Mouse (Mus musculus) MEL (cell line): ENCODE results near the gene Il1rapl2. TPM values are rescaled to one million over a fixed set of nuclear protein-coding genes. Genes with fewer than 3 reads are reported as not detected.
A peak's percentile ranks its signal among the peaks of the same experiment; 100 is the strongest.

Source experiments
- DNase-seq: peaks from one replicate; pipeline ENCODE4 v3.0.0; 2011; ENCODE audit warnings: low read depth, low spot score
- H3K27ac ChIP-seq: 2 replicates; pipeline ENCODE4 v1.5.1; 2012; ENCODE audit warnings: low read depth, mild to moderate bottlenecking, control low read depth, low read length, moderate library complexity; ENCODE audit not compliant: control insufficient read depth
- H3K27me3 ChIP-seq, 2 experiments: fragments of 150-350 bp in 1 of 2; sonication (generic) in 1 of 2; 2 replicates each; pipeline ENCODE4 v1.6.1; 2012; ENCODE audit warnings: low read length in 2 of 2, mild to moderate bottlenecking in 2 of 2, improper control_type of control experiment in 1 of 2, moderate library complexity in 1 of 2; ENCODE audit not compliant: insufficient read depth in 2 of 2, control insufficient read depth in 1 of 2
- H3K36me3 ChIP-seq, 2 experiments: 2 replicates each; pipeline ENCODE4 v1.6.1; 2012 to 2014; ENCODE audit warnings: low read length in 2 of 2, improper control_type of control experiment in 1 of 2, inconsistent platforms in 1 of 2, mild to moderate bottlenecking in 1 of 2; ENCODE audit not compliant: insufficient read depth in 2 of 2, control insufficient read depth in 1 of 2
- H3K4me1 ChIP-seq, 2 experiments: fragments of 150-350 bp in 1 of 2; sonication (generic) in 1 of 2; 2 replicates each; pipeline ENCODE4 v1.6.1; 2012; ENCODE audit warnings: low read length in 2 of 2, improper control_type of control experiment in 1 of 2, mild to moderate bottlenecking in 1 of 2; ENCODE audit not compliant: insufficient read depth in 2 of 2, control insufficient read depth in 1 of 2
- H3K4me3 ChIP-seq, 2 experiments: fragments of 150-350 bp in 1 of 2; sonication (generic) in 1 of 2; 2 replicates each; pipeline ENCODE4 v1.5.1; 2012; ENCODE audit warnings: low read depth in 2 of 2, low read length in 2 of 2, mild to moderate bottlenecking in 2 of 2, moderate library complexity in 2 of 2, control low read depth in 1 of 2, improper control_type of control experiment in 1 of 2; ENCODE audit not compliant: control insufficient read depth in 1 of 2, insufficient read depth in 1 of 2
- H3K79me2 ChIP-seq: 2 replicates; pipeline ENCODE4 v1.6.1; 2012; ENCODE audit warnings: mild to moderate bottlenecking, low read length, moderate library complexity; ENCODE audit not compliant: control insufficient read depth, poor library complexity, insufficient read depth
- H3K9ac ChIP-seq: 2 replicates; pipeline ENCODE4 v1.6.1; 2012; ENCODE audit warnings: low read depth, mild to moderate bottlenecking, control low read depth, low read length, moderate library complexity; ENCODE audit not compliant: control insufficient read depth, poor library complexity, severe bottlenecking
- H3K9me3 ChIP-seq: fragments of 150-350 bp; sonication (generic); replicated peaks from 2 replicates; pipeline ENCODE4 v1.6.1; 2012; ENCODE audit warnings: mild to moderate bottlenecking, low read length, improper control_type of control experiment, moderate library complexity; ENCODE audit not compliant: insufficient read depth
- CHD2 ChIP-seq: IDR thresholded peaks from 2 replicates; pipeline ENCODE4 v1.6.1; 2011; ENCODE audit warnings: low read length, improper control_type of control experiment
- ELF1 ChIP-seq: IDR thresholded peaks from 2 replicates; pipeline ENCODE4 v1.6.1; 2014; ENCODE audit warnings: low read depth, mild to moderate bottlenecking, inconsistent platforms, low read length, improper control_type of control experiment, moderate library complexity
- EP300 ChIP-seq, 2 experiments: IDR thresholded peaks; 2 replicates each; pipeline ENCODE4 v1.6.1; 2011; ENCODE audit warnings: improper control_type of control experiment in 2 of 2, low read length in 2 of 2, low read depth in 1 of 2, mild to moderate bottlenecking in 1 of 2
- GATA1 ChIP-seq: IDR thresholded peaks from 2 replicates; pipeline ENCODE4 v1.6.1; 2011; ENCODE audit warnings: low read depth, low read length, improper control_type of control experiment
- JUND ChIP-seq: IDR thresholded peaks from 2 replicates; pipeline ENCODE4 v1.6.1; 2011; ENCODE audit warnings: low read depth, mild to moderate bottlenecking, improper control_type of control experiment, low read length
- MAFK ChIP-seq: IDR thresholded peaks from 2 replicates; pipeline ENCODE4 v1.6.1; 2011; ENCODE audit warnings: low read depth, mild to moderate bottlenecking, low read length, improper control_type of control experiment, borderline replicate concordance
- NELFE ChIP-seq: IDR thresholded peaks from 2 replicates; pipeline ENCODE4 v1.6.1; 2011; ENCODE audit warnings: low read depth, low read length, improper control_type of control experiment
- POLR2A ChIP-seq, 2 experiments: IDR thresholded peaks; 2 replicates each; pipeline ENCODE4 v1.6.1; 2011 to 2012; ENCODE audit warnings: low read length in 2 of 2, mild to moderate bottlenecking in 2 of 2, control low read depth in 1 of 2, improper control_type of control experiment in 1 of 2, low read depth in 1 of 2, moderate library complexity in 1 of 2; ENCODE audit not compliant: control insufficient read depth in 1 of 2, insufficient read depth in 1 of 2, poor library complexity in 1 of 2
- SMC3 ChIP-seq: IDR thresholded peaks from 2 replicates; pipeline ENCODE4 v1.6.1; 2011; ENCODE audit warnings: low read depth, low read length, improper control_type of control experiment
- TAL1 ChIP-seq: IDR thresholded peaks from 2 replicates; pipeline ENCODE4 v1.6.1; 2012; ENCODE audit warnings: mild to moderate bottlenecking, inconsistent platforms, low read length, moderate library complexity, mixed read lengths
- TCF12 ChIP-seq: IDR thresholded peaks from 2 replicates; pipeline ENCODE4 v1.6.1; 2014; ENCODE audit warnings: low read depth, mild to moderate bottlenecking, inconsistent platforms, low read length, improper control_type of control experiment, moderate library complexity
- USF2 ChIP-seq, 2 experiments: IDR thresholded peaks; 2 replicates each; pipeline ENCODE4 v1.6.1; 2011 to 2012; ENCODE audit warnings: improper control_type of control experiment in 2 of 2, low read length in 2 of 2, borderline replicate concordance in 1 of 2, inconsistent platforms in 1 of 2, low read depth in 1 of 2, mild to moderate bottlenecking in 1 of 2; ENCODE audit not compliant: insufficient read depth in 1 of 2
- ZC3H11A ChIP-seq: IDR thresholded peaks from 2 replicates; pipeline ENCODE4 v1.6.1; 2012; ENCODE audit warnings: low read depth, mild to moderate bottlenecking, inconsistent platforms, low read length, improper control_type of control experiment
- ZNF384 ChIP-seq: IDR thresholded peaks from 2 replicates; pipeline ENCODE4 v1.6.1; 2012; ENCODE audit warnings: low read depth, mild to moderate bottlenecking, inconsistent platforms, low read length, improper control_type of control experiment
- polyA plus RNA-seq, 2 experiments: library from polyadenylated mRNA; stranded (reverse) in 1 of 2; unstranded in 1 of 2; fragments of >175 nt in 1 of 2; fragments of >200 nt in 1 of 2; gene quantifications; 2 replicates each; pipeline versions ENCODE4 v1.2.1 to v1.2.4; 2012; ENCODE audit warnings: low replicate concordance in 2 of 2, low read depth in 1 of 2; ENCODE audit not compliant: insufficient read length in 2 of 2, insufficient read depth in 1 of 2, missing spikeins in 1 of 2
- total RNA-seq: library from RNA; depleted of rRNA; stranded (reverse); fragments of 300-350 nt; gene quantifications from 2 replicates; pipeline ENCODE4 v1.2.3, GENCODE M21; 2012

The Il1rapl2 gene
- total and polyA plus RNA-seq, 3 experiments, result not detected

- H3K9me3 ChIP-seq, result no peaks in the 10 kb centered on the region
- no peak for DNase-seq
- H3K79me2 ChIP-seq, result no peaks in the 10 kb centered on the region
- no peaks in the 10 kb centered on the region for H3K27me3 ChIP-seq
- H3K27ac ChIP-seq, result no peak overlapping the region
- no peak overlapping the region for H3K9ac ChIP-seq
- no peaks in the 10 kb centered on the region for H3K4me1 ChIP-seq
- H3K36me3 ChIP-seq, result no peaks in the 10 kb centered on the region
- TF ChIP-seq MAFK (no peak), GATA1 (no peak), USF2 (IDR thresholded peaks at IDR 0.05; ENCODE audit: borderline replicate concordance in 1 of 2, insufficient read depth in 1 of 2, low read depth in 1 of 2, low read length in 2 of 2) (no peak), SMC3 (no peak), ZNF384 (no peak), TCF12 (no peak), CHD2 (no peak), NELFE (no peak), JUND (no peak)
- no peak overlapping the region for H3K4me3 ChIP-seq
Measured at GRCm38 (mm10) chrX:137971306-137971705, 400.9 kb downstream of the Il1rapl2 start.

- Histone ChIP-seq H3K36me3 (peaks cover 0 to 10% of the 10 kb centered on the region in 2 experiments; a peak in 2 of 4 replicates), H3K27ac (peak overlapping the region; percentile 35; the same call in 1 of the 2 replicates), H3K4me1 (peaks cover 0 to 2% of the 10 kb centered on the region in 2 experiments; a peak in 1 of 4 replicates)
Measured at GRCm38 (mm10) chrX:138043113-138043512, 472.7 kb downstream of the Il1rapl2 start.

GRCm38 (mm10) chrX:138103954-138104353, 533.5 kb downstream of the Il1rapl2 start:
- Histone ChIP-seq H3K9ac (no peak overlapping the region), H3K9me3 (no peaks in the 10 kb centered on the region), H3K36me3 (no peaks in the 10 kb centered on the region), H3K4me3 (no peak overlapping the region), H3K27me3 (no peaks in the 10 kb centered on the region), H3K4me1 (no peaks in the 10 kb centered on the region), H3K79me2 (no peaks in the 10 kb centered on the region), H3K27ac (no peak overlapping the region)
- DNase-seq, result no peak
- TF ChIP-seq TAL1 (no peak), ZC3H11A (no peak)

More at GRCm38 (mm10) chrX:138043113-138043512, 472.7 kb downstream of the Il1rapl2 start:
- Histone ChIP-seq H3K27me3 (no peaks in the 10 kb centered on the region), H3K4me3 (no peak overlapping the region), H3K9ac (no peak overlapping the region), H3K9me3 (no peaks in the 10 kb centered on the region), H3K79me2 (no peaks in the 10 kb centered on the region)
- peak; percentile 30 for DNase-seq
- TF ChIP-seq ELF1 (no peak), EP300 (IDR thresholded peaks at IDR 0.05; ENCODE audit: low read depth in 1 of 2, low read length in 2 of 2) (peak in 1 of 2 experiments; percentile 55; a peak in 2 of 4 replicates), POLR2A (IDR thresholded peaks at IDR 0.05; ENCODE audit: control insufficient read depth in 1 of 2, insufficient read depth in 1 of 2, low read depth in 1 of 2, low read length in 2 of 2, poor library complexity in 1 of 2) (no peak)
